12 mouse cellular contexts compared by ENCODE assay signal in genomic region chr1:20677987-20678386, GRCm38 (mm10). TPM values are rescaled to one million over a fixed set of nuclear protein-coding genes. Genes with fewer than 3 reads are reported as not detected.
A peak's percentile ranks its signal among the peaks of the same experiment; 100 is the strongest.
DNase-seq lines count a peak whose midpoint lies in the region; ATAC-seq lines count a peak whose summit lies in the region.
"Had no signal": no experiment of that assay in that cellular context is flagged by ENCODE, and none has a peak within 500 bp of the region (broad histone marks: within the 10 kb centered on the region; RNA-seq: fewer than 3 reads in every experiment).

No protein-coding gene starts in this region.

- no peak overlapping the region for H3K27ac ChIP-seq in hindbrain, embryonic 12.5 days
- H3K27ac ChIP-seq: intestine, embryonic 15.5 days had no signal

- ATAC-seq in hindbrain, embryonic 12.5 days (ENCODE audit: low FRiP score) = peak; percentile 73; the same call in 1 of the 2 replicates
- ATAC-seq: intestine, embryonic 15.5 days had no signal

- DNase-seq in layer of hippocampus, adult 11-12 months (ENCODE audit: low spot score) = peak; percentile 3
- no peak for DNase-seq in layer of hippocampus, postnatal 14 days (ENCODE audit: low spot score in 2 of 2)
- peak; percentile 44 for DNase-seq in embryo, embryonic 10.5 days (ENCODE audit: low spot score)
- DNase-seq in retina, postnatal 1 day = peak; percentile 87
- no peak for DNase-seq in left cerebral cortex, postnatal 25 days (ENCODE audit: low spot score in 2 of 2)
- DNase-seq in testis, postnatal 14 days (ENCODE audit: low spot score) = no peak
- DNase-seq: lung, adult 18-20 months; thymus, postnatal 14 days had no signal

- no peak overlapping the region for H3K9ac ChIP-seq in hindbrain, embryonic 12.5 days
- H3K9ac ChIP-seq: intestine, embryonic 15.5 days had no signal

- H3K4me3 ChIP-seq in hindbrain, embryonic 12.5 days = no peak overlapping the region
- H3K4me3 ChIP-seq: intestine, embryonic 15.5 days had no signal

- WGBS in hindbrain, embryonic 12.5 days = 10% methylated on average over 3 of the region's 3 CpGs

- intact Hi-C loops in left cerebral cortex, postnatal 25 days (cut with DNase I) = no loop called here

- no peaks in the 10 kb centered on the region for H3K27me3 ChIP-seq in hindbrain, embryonic 12.5 days
- H3K27me3 ChIP-seq: intestine, embryonic 15.5 days had no signal

- 0 out of 2 replicates have a peak, but pooled peaks cover 3% of the 10 kb centered on the region for H3K4me1 ChIP-seq in hindbrain, embryonic 12.5 days
- H3K4me1 ChIP-seq: intestine, embryonic 15.5 days had no signal

- no peak overlapping the region for H3K4me2 ChIP-seq in hindbrain, embryonic 12.5 days (replicated peaks)
- H3K4me2 ChIP-seq: intestine, embryonic 15.5 days had no signal

- H3K9me3 ChIP-seq in hindbrain, embryonic 12.5 days (replicated peaks) = no peaks in the 10 kb centered on the region
- H3K9me3 ChIP-seq: intestine, embryonic 15.5 days had no signal

- H3K36me3 ChIP-seq in hindbrain, embryonic 12.5 days = no peaks in the 10 kb centered on the region
- H3K36me3 ChIP-seq: intestine, embryonic 15.5 days had no signal

RNA-seq across cellular contexts. Expression of gene Il17a, which starts 52.7 kb away (rescaled TPM):
- not detected for total RNA-seq in layer of hippocampus, postnatal 14 days (2021)
- not detected in 2 replicates for polyA plus RNA-seq in hindbrain, embryonic 12.5 days (2016; fragmentation: Nextera tagmentation; extraction: Ambion mirVana)
- total RNA-seq in left cerebral cortex, postnatal 25 days (2021) = not detected
- total RNA-seq: granulocyte monocyte progenitor cell, adult 5-6 weeks; left cerebral cortex, adult 18-20 months had no signal
- polyA plus RNA-seq: intestine, embryonic 15.5 days had no signal

Comparison
In these comparisons a context has a peak if more than half of its experiments do, and no peak if none do; other contexts are left out.
1. DNase-seq: peak in layer of hippocampus, adult 11-12 months (single experiment), embryo, embryonic 10.5 days (single experiment) and retina, postnatal 1 day (single experiment); none in layer of hippocampus, postnatal 14 days (0 of 2), left cerebral cortex, postnatal 25 days (0 of 2) and testis, postnatal 14 days (single experiment).